Mouse (Mus musculus): ENCODE results near the gene Rest.

DNA sequence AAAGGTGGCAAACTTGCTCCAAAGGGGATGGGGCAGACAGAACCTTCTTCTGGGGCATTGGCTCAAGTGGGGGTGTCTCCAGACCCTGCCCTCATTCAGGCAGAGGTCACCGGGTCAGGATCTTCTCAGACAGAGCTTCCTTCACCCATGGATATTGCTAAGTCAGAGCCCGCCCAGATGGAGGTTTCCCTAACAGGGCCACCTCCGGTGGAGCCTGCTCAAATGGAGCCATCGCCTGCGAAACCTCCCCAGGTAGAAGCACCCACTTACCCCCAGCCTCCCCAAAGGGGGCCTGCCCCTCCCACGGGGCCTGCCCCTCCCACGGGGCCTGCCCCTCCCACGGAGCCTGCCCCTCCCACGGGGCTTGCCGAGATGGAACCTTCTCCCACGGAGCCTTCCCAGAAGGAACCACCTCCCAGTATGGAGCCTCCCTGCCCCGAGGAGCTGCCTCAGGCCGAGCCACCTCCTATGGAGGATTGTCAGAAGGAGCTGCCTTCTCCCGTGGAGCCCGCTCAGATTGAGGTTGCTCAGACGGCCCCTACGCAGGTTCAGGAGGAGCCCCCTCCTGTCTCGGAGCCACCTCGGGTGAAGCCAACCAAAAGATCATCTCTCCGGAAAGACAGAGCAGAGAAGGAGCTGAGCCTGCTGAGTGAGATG, 16.4 kb downstream of the Rest start:
- TF ChIP-seq EP300 (IDR thresholded peaks at IDR 0.05) (no peak), CTCF (IDR thresholded peaks at IDR 0.05) (no peak)
